In genomic region chr8:80753017-80753715, GRCm38 (mm10) we compare ENCODE assay signal across 8 mouse cellular contexts. TPM values are rescaled to one million over a fixed set of nuclear protein-coding genes. Genes with fewer than 3 reads are reported as not detected.
DNase-seq lines count a peak whose midpoint lies in the region; ATAC-seq and TF ChIP-seq lines count a peak whose summit lies in the region.

No protein-coding gene starts in this region.

- H3K4me3 ChIP-seq in bone marrow macrophage, adult 2 months (ENCODE audit: insufficient read depth, low read length), result no peak overlapping the region
- H3K4me3 ChIP-seq in embryonic fibroblast, embryonic 13.5 days (ENCODE audit: insufficient read depth, low read length), result no peak overlapping the region
- no peak overlapping the region for H3K4me3 ChIP-seq in kidney, embryonic 14.5 days (ENCODE audit: low read length)

- peak; percentile 64; the same call in 1 of the 2 replicates for TF ChIP-seq CTCF in bone marrow macrophage, adult 2 months (IDR thresholded peaks at IDR 0.05; ENCODE audit: low read depth, low read length)
- TF ChIP-seq CTCF in embryonic fibroblast, embryonic 13.5 days (IDR thresholded peaks at IDR 0.05; ENCODE audit: borderline replicate concordance, insufficient read depth, low read length), result peak; percentile 63; the same call in 1 of the 2 replicates

- no peak overlapping the region for H3K27ac ChIP-seq in bone marrow macrophage, adult 2 months (ENCODE audit: insufficient read depth, low read depth, low read length)
- no peak overlapping the region for H3K27ac ChIP-seq in embryonic fibroblast, embryonic 13.5 days (ENCODE audit: insufficient read depth, low read length)
- H3K27ac ChIP-seq in kidney, embryonic 14.5 days (ENCODE audit: low read depth, low read length), result no peak overlapping the region

- H3K4me2 ChIP-seq in kidney, embryonic 14.5 days (replicated peaks; ENCODE audit: low read depth, low read length), result no peak overlapping the region

- peaks cover 5% of the 10 kb centered on the region; the same call in 1 of the 2 replicates for H3K4me1 ChIP-seq in bone marrow macrophage, adult 2 months (ENCODE audit: control insufficient read depth, insufficient read depth, low read length)
- no peaks in the 10 kb centered on the region for H3K4me1 ChIP-seq in embryonic fibroblast, embryonic 13.5 days (ENCODE audit: control insufficient read depth, insufficient read depth, low read length)
- H3K4me1 ChIP-seq in kidney, embryonic 14.5 days (ENCODE audit: control insufficient read depth, insufficient read depth, low read length), result no peaks in the 10 kb centered on the region

- TF ChIP-seq POLR2A in bone marrow macrophage, adult 2 months (IDR thresholded peaks at IDR 0.05; ENCODE audit: borderline replicate concordance, low read depth, low read length), result no peak
- TF ChIP-seq POLR2A in embryonic fibroblast, embryonic 13.5 days (IDR thresholded peaks at IDR 0.05; ENCODE audit: low read depth, low read length), result no peak

- H3K9me3 ChIP-seq in kidney, embryonic 14.5 days (ENCODE audit: control insufficient read depth, low read length), result no peaks in the 10 kb centered on the region

- no peaks in the 10 kb centered on the region for H3K36me3 ChIP-seq in kidney, embryonic 14.5 days (ENCODE audit: control insufficient read depth, insufficient read depth, low read length)

- peak; percentile 75; the same call in 1 of the 2 replicates for ATAC-seq in kidney, embryonic 14.5 days (ENCODE audit: low FRiP score, low TSS enrichment)

- WGBS in kidney, embryonic 14.5 days, result 32% methylated on average over 9 of the region's 9 CpGs

- no peaks in the 10 kb centered on the region for H3K27me3 ChIP-seq in kidney, embryonic 14.5 days (ENCODE audit: control insufficient read depth, insufficient read depth, low read length)

- H3K9ac ChIP-seq in kidney, embryonic 14.5 days (ENCODE audit: low read depth, low read length), result no peak overlapping the region

- peak; percentile 60 for DNase-seq in CD4-positive helper T cell, adult 2 months (ENCODE audit: low read depth, low spot score)
- peak; percentile 41 to 75 for DNase-seq in heart, adult 9 months (ENCODE audit: low spot score in 2 of 2)
- DNase-seq in liver, result peak; percentile 82
- peak; percentile 43 to 63 for DNase-seq in natural killer cell, adult 2 months (ENCODE audit: low spot score in 2 of 2)
- DNase-seq in spleen, postnatal 4 days (ENCODE audit: low spot score in 2 of 2), result peak; percentile 70 to 87

RNA-seq across cellular contexts. Expression of gene Smarca5, which starts 13.9 kb away (rescaled TPM):
- polyA plus RNA-seq in bone marrow macrophage, adult 2 months (2012; ENCODE audit: insufficient read depth, insufficient read length, missing spikeins), result 31.6 and 36.6 TPM in 2 replicates
- polyA plus RNA-seq in embryonic fibroblast, embryonic 13.5 days (2011; ENCODE audit: insufficient read length, low read depth, missing spikeins), result 94.9 and 110 TPM in 2 replicates
- polyA plus RNA-seq in kidney, embryonic 14.5 days (2014; fragmentation: Nextera tagmentation; extraction: Ambion mirVana), result 60.3 and 113 TPM in 2 replicates
